ENCODE assay signal across 8 mouse cellular contexts in the genomic region with DNA sequence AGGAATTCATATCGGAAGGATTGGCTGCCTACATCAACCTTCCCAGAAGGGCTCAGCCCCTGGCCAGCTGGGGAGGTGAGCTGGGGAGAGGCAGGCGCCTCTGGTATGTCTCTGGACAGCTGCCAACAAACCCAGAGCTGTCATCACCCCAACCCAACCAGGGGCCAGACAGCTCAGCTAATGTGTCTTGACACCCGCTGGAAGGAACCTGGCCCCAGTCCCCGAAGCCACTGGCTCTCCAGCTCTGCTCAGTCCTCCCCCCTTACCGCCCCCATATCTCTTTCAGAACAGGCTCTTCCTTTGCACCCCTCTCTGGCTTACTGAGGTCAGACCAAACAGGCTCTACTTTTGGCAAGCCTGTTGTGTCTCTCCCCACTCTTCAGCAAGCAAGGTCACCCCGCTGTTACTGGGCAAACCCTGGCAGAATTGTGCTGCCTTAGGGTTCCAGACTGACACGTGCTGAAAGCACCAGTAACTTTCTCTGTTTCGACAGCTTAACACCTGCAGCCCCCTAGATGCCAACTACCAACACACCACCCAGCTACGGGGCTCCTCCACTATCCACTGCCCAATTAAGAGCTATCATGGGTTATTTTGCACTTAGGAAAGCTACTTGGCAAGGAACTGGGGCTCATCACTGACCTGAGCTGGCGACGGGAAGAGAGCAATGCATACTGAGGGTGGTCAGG. TPM values are rescaled to one million over a fixed set of nuclear protein-coding genes. Genes with fewer than 3 reads are reported as not detected.
DNase-seq lines count a peak whose midpoint lies in the region; ATAC-seq and TF ChIP-seq lines count a peak whose summit lies in the region.

No protein-coding gene starts in this region.

- TF ChIP-seq POLR2A in thymus, adult 2 months (IDR thresholded peaks at IDR 0.05; ENCODE audit: control insufficient read depth, extremely low read depth, insufficient read depth, low read length, poor library complexity), result no peak

- DNase-seq in forebrain, embryonic 11.5 days (ENCODE audit: low spot score), result no peak
- DNase-seq in 3T3-L1 (ENCODE audit: low read depth, low spot score), result peak; percentile 94
- peak; percentile 59 for DNase-seq in gastrocnemius, adult 18-20 months (ENCODE audit: low spot score)
- DNase-seq in thymus, adult 2 months, result no peak
- DNase-seq in right cerebral cortex, postnatal 36 days (ENCODE audit: low spot score in 2 of 2), result no peak

- 0 out of 2 replicates have a peak overlapping the region, but pooled peaks have one; percentile 7 for H3K27ac ChIP-seq in forebrain, embryonic 13.5 days
- H3K27ac ChIP-seq in forebrain, embryonic 11.5 days (ENCODE audit: low read depth, low read length), result no peak overlapping the region
- H3K27ac ChIP-seq in intestine, embryonic 15.5 days, result no peak overlapping the region
- H3K27ac ChIP-seq in stomach, embryonic 16.5 days (ENCODE audit: low read length), result no peak overlapping the region
- H3K27ac ChIP-seq in thymus, adult 2 months (ENCODE audit: control insufficient read depth, insufficient read depth, low read length), result no peak overlapping the region

- no peaks in the 10 kb centered on the region for H3K27me3 ChIP-seq in forebrain, embryonic 13.5 days
- H3K27me3 ChIP-seq in forebrain, embryonic 11.5 days (ENCODE audit: control insufficient read depth, insufficient read depth, low read length), result no peaks in the 10 kb centered on the region
- H3K27me3 ChIP-seq in intestine, embryonic 15.5 days (replicated peaks), result no peaks in the 10 kb centered on the region
- H3K27me3 ChIP-seq in stomach, embryonic 16.5 days (ENCODE audit: control insufficient read depth, insufficient read depth, low read length), result no peaks in the 10 kb centered on the region
- no peaks in the 10 kb centered on the region for H3K27me3 ChIP-seq in thymus, adult 2 months (ENCODE audit: control insufficient read depth, insufficient read depth, low read length)

- 0 out of 2 replicates have a peak, but pooled peaks have one; percentile 43 for ATAC-seq in forebrain, embryonic 13.5 days
- ATAC-seq in forebrain, embryonic 11.5 days (replicated peaks; ENCODE audit: low FRiP score), result no peak
- ATAC-seq in intestine, embryonic 15.5 days, result 0 out of 2 replicates have a peak, but pooled peaks have one; percentile 39
- ATAC-seq in stomach, embryonic 16.5 days (ENCODE audit: insufficient read depth, low FRiP score), result peak; percentile 47; the same call in 1 of the 2 replicates

- H3K4me2 ChIP-seq in forebrain, embryonic 13.5 days, result no peak overlapping the region
- H3K4me2 ChIP-seq in forebrain, embryonic 11.5 days (ENCODE audit: low read depth, low read length, severe bottlenecking), result no peak overlapping the region
- no peak overlapping the region for H3K4me2 ChIP-seq in intestine, embryonic 15.5 days (replicated peaks)
- no peak overlapping the region for H3K4me2 ChIP-seq in stomach, embryonic 16.5 days (ENCODE audit: low read depth, low read length)

- H3K4me1 ChIP-seq in forebrain, embryonic 13.5 days, result peaks cover 14% of the 10 kb centered on the region
- H3K4me1 ChIP-seq in forebrain, embryonic 11.5 days (replicated peaks; ENCODE audit: control insufficient read depth, insufficient read depth, low read length), result no peaks in the 10 kb centered on the region
- H3K4me1 ChIP-seq in intestine, embryonic 15.5 days (replicated peaks), result peaks cover 3% of the 10 kb centered on the region; the same call in 1 of the 2 replicates
- H3K4me1 ChIP-seq in stomach, embryonic 16.5 days (ENCODE audit: control insufficient read depth, insufficient read depth, low read length), result no peaks in the 10 kb centered on the region
- peaks cover 9% of the 10 kb centered on the region for H3K4me1 ChIP-seq in thymus, adult 2 months (replicated peaks; ENCODE audit: control insufficient read depth, insufficient read depth, low read length)

- H3K9ac ChIP-seq in forebrain, embryonic 13.5 days, result no peak overlapping the region
- no peak overlapping the region for H3K9ac ChIP-seq in forebrain, embryonic 11.5 days (ENCODE audit: low read length)
- no peak overlapping the region for H3K9ac ChIP-seq in intestine, embryonic 15.5 days
- H3K9ac ChIP-seq in stomach, embryonic 16.5 days (ENCODE audit: low read length), result no peak overlapping the region

- no peak overlapping the region for H3K4me3 ChIP-seq in forebrain, embryonic 13.5 days
- H3K4me3 ChIP-seq in forebrain, embryonic 11.5 days (ENCODE audit: low read depth, low read length), result no peak overlapping the region
- H3K4me3 ChIP-seq in intestine, embryonic 15.5 days (replicated peaks), result no peak overlapping the region
- no peak overlapping the region for H3K4me3 ChIP-seq in stomach, embryonic 16.5 days (replicated peaks; ENCODE audit: low read length)
- no peak overlapping the region for H3K4me3 ChIP-seq in thymus, adult 2 months (ENCODE audit: control insufficient read depth, insufficient read depth, low read length)

- H3K9me3 ChIP-seq in forebrain, embryonic 13.5 days (replicated peaks), result no peaks in the 10 kb centered on the region
- H3K9me3 ChIP-seq in forebrain, embryonic 11.5 days (ENCODE audit: control insufficient read depth, low read length), result no peaks in the 10 kb centered on the region
- H3K9me3 ChIP-seq in intestine, embryonic 15.5 days, result no peaks in the 10 kb centered on the region
- H3K9me3 ChIP-seq in stomach, embryonic 16.5 days (replicated peaks; ENCODE audit: control insufficient read depth, low read length), result no peaks in the 10 kb centered on the region

- WGBS in forebrain, embryonic 13.5 days, result 67% methylated on average over 11 of the region's 11 CpGs
- 79% methylated on average over 11 of the region's 11 CpGs for WGBS in forebrain, embryonic 11.5 days
- WGBS in intestine, embryonic 15.5 days, result 57% methylated on average over 11 of the region's 11 CpGs
- 45% methylated on average over 11 of the region's 11 CpGs for WGBS in stomach, embryonic 16.5 days
- WGBS in thymus, adult 2 months, result 40% methylated on average over 11 of the region's 11 CpGs

- TF ChIP-seq CTCF in thymus, adult 2 months (IDR thresholded peaks at IDR 0.05; ENCODE audit: borderline replicate concordance, control insufficient read depth, extremely low read depth, insufficient read depth, low read length, poor library complexity), result no peak

- no peaks in the 10 kb centered on the region for H3K36me3 ChIP-seq in forebrain, embryonic 13.5 days (ENCODE audit: poor library complexity, severe bottlenecking)
- no peaks in the 10 kb centered on the region for H3K36me3 ChIP-seq in forebrain, embryonic 11.5 days (ENCODE audit: control insufficient read depth, insufficient read depth, low read length)
- H3K36me3 ChIP-seq in intestine, embryonic 15.5 days, result no peaks in the 10 kb centered on the region
- H3K36me3 ChIP-seq in stomach, embryonic 16.5 days (ENCODE audit: control insufficient read depth, insufficient read depth, low read length), result no peaks in the 10 kb centered on the region
- no peaks in the 10 kb centered on the region for H3K36me3 ChIP-seq in thymus, adult 2 months (ENCODE audit: control insufficient read depth, insufficient read depth, low read length)

RNA-seq across cellular contexts. Expression of a gene that starts 5.9 kb away (rescaled TPM):
- polyA plus RNA-seq in forebrain, embryonic 13.5 days (2015; fragmentation: Nextera tagmentation; extraction: Ambion mirVana), result not detected in 2 replicates
- polyA plus RNA-seq in forebrain, embryonic 11.5 days (2014; fragmentation: Nextera tagmentation; extraction: Ambion mirVana), result not detected in 2 replicates
- total RNA-seq in gastrocnemius, adult 18-20 months (2021), result under 1 TPM in 1 of 2 experiments, not detected in 1; 0.14 TPM
- polyA plus RNA-seq in intestine, embryonic 15.5 days (2015; fragmentation: Nextera tagmentation; extraction: Ambion mirVana), result 0.11 and 0.15 TPM in 2 replicates
- polyA plus RNA-seq in stomach, embryonic 16.5 days (2015; fragmentation: Nextera tagmentation; extraction: Ambion mirVana), result 0.17 and 0.31 TPM in 2 replicates
- polyA plus RNA-seq in thymus, adult 2 months (2012; rRNA removed), result 0.18 and 0.23 TPM in 2 replicates

RNA-seq across cellular contexts. Expression of a gene that starts 38.8 kb away (rescaled TPM):
- 19.4 and 19.8 TPM in 2 replicates for polyA plus RNA-seq in forebrain, embryonic 13.5 days (2015; fragmentation: Nextera tagmentation; extraction: Ambion mirVana)
- 30.9 and 31.6 TPM in 2 replicates for polyA plus RNA-seq in forebrain, embryonic 11.5 days (2014; fragmentation: Nextera tagmentation; extraction: Ambion mirVana)
- total RNA-seq in gastrocnemius, adult 18-20 months (2021), result 10 to 100 TPM; 64.3 to 67.2 TPM
- polyA plus RNA-seq in intestine, embryonic 15.5 days (2015; fragmentation: Nextera tagmentation; extraction: Ambion mirVana), result 106 TPM in 2 replicates
- 54.6 and 64.2 TPM in 2 replicates for polyA plus RNA-seq in stomach, embryonic 16.5 days (2015; fragmentation: Nextera tagmentation; extraction: Ambion mirVana)
- polyA plus RNA-seq in thymus, adult 2 months (2012; rRNA removed), result 46.6 and 75.0 TPM in 2 replicates

Comparison
In these comparisons a context has a peak if more than half of its experiments do, and no peak if none do; other contexts are left out.
1. DNase-seq: peak in 3T3-L1 (single experiment) and gastrocnemius, adult 18-20 months (single experiment); none in forebrain, embryonic 11.5 days (single experiment), thymus, adult 2 months (single experiment) and right cerebral cortex, postnatal 36 days (0 of 2).